Mouse (Mus musculus): ENCODE data around the gene Patj. TPM values are rescaled to one million over a fixed set of nuclear protein-coding genes. Genes with fewer than 3 reads are reported as not detected.

Patj gene
- polyA plus RNA-seq, 1 experiment from 2014 or later: 6.7 TPM

- Histone ChIP-seq H3K27ac (no peak overlapping the region), H3K4me2 (peak overlapping the region; percentile 59), H3K4me1 (replicated peaks) (peaks cover 20% of the 10 kb centered on the region), H3K9ac (peak overlapping the region; percentile 49; the same call in 1 of the 2 replicates), H3K27me3 (peaks cover 44% of the 10 kb centered on the region), H3K36me3 (no peaks in the 10 kb centered on the region), H3K9me3 (no peaks in the 10 kb centered on the region), H3K4me3 (peak overlapping the region; percentile 37)
- ATAC-seq (ENCODE audit: low FRiP score): no peak
- WGBS: 2% methylated on average over 21 of the region's 21 CpGs
Observed at GRCm38 (mm10) chr4:98727295-98727958, 331.8 kb downstream of the Patj start.

- Histone ChIP-seq H3K27ac (no peak overlapping the region), H3K9ac (no peak overlapping the region), H3K4me3 (peak overlapping the region; percentile 37; the same call in 1 of the 2 replicates), H3K36me3 (no peaks in the 10 kb centered on the region), H3K4me2 (peak overlapping the region; percentile 59), H3K4me1 (replicated peaks) (peaks cover 20% of the 10 kb centered on the region), H3K9me3 (no peaks in the 10 kb centered on the region), H3K27me3 (peaks cover 44% of the 10 kb centered on the region)
- WGBS: 1% methylated on average over 10 of the region's 10 CpGs
- no peak for ATAC-seq (ENCODE audit: low FRiP score)
Observed at GRCm38 (mm10) chr4:98727959-98728347, 332.4 kb downstream of the Patj start.

GRCm38 (mm10) chr4:98728716-98729115 is 333.1 kb downstream of the Patj start:
- peaks cover 20% of the 10 kb centered on the region for H3K4me1 ChIP-seq (replicated peaks)
- ATAC-seq (ENCODE audit: low FRiP score): no peak
- 56% methylated on average over 7 of the region's 7 CpGs for WGBS

GRCm38 (mm10) chr4:98733660-98734059 is 338.1 kb downstream of the Patj start:
- H3K4me1 ChIP-seq (replicated peaks): no peaks in the 10 kb centered on the region
- no peak overlapping the region for H3K4me3 ChIP-seq
- H3K9ac ChIP-seq: no peak overlapping the region
- no peak overlapping the region for H3K4me2 ChIP-seq
- no peaks in the 10 kb centered on the region for H3K36me3 ChIP-seq
- WGBS: 95% methylated on average over 16 of the region's 16 CpGs
- no peak for ATAC-seq (ENCODE audit: low FRiP score)
- H3K27me3 ChIP-seq: peaks cover 6% of the 10 kb centered on the region
- no peaks in the 10 kb centered on the region for H3K9me3 ChIP-seq
- H3K27ac ChIP-seq: no peak overlapping the region

More at GRCm38 (mm10) chr4:98728716-98729115, 333.1 kb downstream of the Patj start:
- Histone ChIP-seq H3K27ac (no peak overlapping the region), H3K4me2 (no peak overlapping the region), H3K36me3 (no peaks in the 10 kb centered on the region), H3K9ac (no peak overlapping the region), H3K9me3 (no peaks in the 10 kb centered on the region), H3K27me3 (peaks cover 44% of the 10 kb centered on the region), H3K4me3 (no peak overlapping the region)

GRCm38 (mm10) chr4:98739753-98740152 is 344.2 kb downstream of the Patj start:
- WGBS: 38% methylated on average over 2 of the region's 2 CpGs
- no peaks in the 10 kb centered on the region for H3K9me3 ChIP-seq
- H3K36me3 ChIP-seq: no peaks in the 10 kb centered on the region
- no peak; the same call in 1 of the 2 replicates for ATAC-seq (ENCODE audit: low FRiP score)
- H3K9ac ChIP-seq: no peak overlapping the region
- no peaks in the 10 kb centered on the region for H3K4me1 ChIP-seq (replicated peaks)
- no peak overlapping the region for H3K4me2 ChIP-seq
- no peak overlapping the region for H3K4me3 ChIP-seq
- no peaks in the 10 kb centered on the region for H3K27me3 ChIP-seq
- no peak overlapping the region for H3K27ac ChIP-seq

- WGBS: 70% methylated on average over 3 of the region's 3 CpGs
- Histone ChIP-seq H3K9ac (no peak overlapping the region), H3K27ac (no peak overlapping the region), H3K36me3 (no peaks in the 10 kb centered on the region), H3K4me3 (no peak overlapping the region), H3K27me3 (no peaks in the 10 kb centered on the region), H3K9me3 (no peaks in the 10 kb centered on the region), H3K4me1 (replicated peaks) (no peaks in the 10 kb centered on the region), H3K4me2 (no peak overlapping the region)
- ATAC-seq (ENCODE audit: low FRiP score): no peak
Observed at GRCm38 (mm10) chr4:98743209-98743905, 347.8 kb downstream of the Patj start.

GRCm38 (mm10) chr4:98743906-98744210 is 348.3 kb downstream of the Patj start:
- 29% methylated on average over 7 of the region's 7 CpGs for WGBS
- no peak overlapping the region for H3K9ac ChIP-seq
- H3K4me3 ChIP-seq: no peak overlapping the region
- no peaks in the 10 kb centered on the region for H3K9me3 ChIP-seq
- H3K27me3 ChIP-seq: no peaks in the 10 kb centered on the region
- ATAC-seq (ENCODE audit: low FRiP score): no peak
- H3K4me2 ChIP-seq: no peak overlapping the region
- H3K36me3 ChIP-seq: no peaks in the 10 kb centered on the region
- H3K4me1 ChIP-seq (replicated peaks): no peaks in the 10 kb centered on the region
- no peak overlapping the region for H3K27ac ChIP-seq

GRCm38 (mm10) chr4:98754456-98754855 is 358.9 kb downstream of the Patj start:
- Histone ChIP-seq H3K4me2 (no peak overlapping the region), H3K27ac (no peak overlapping the region), H3K27me3 (no peaks in the 10 kb centered on the region), H3K9ac (no peak overlapping the region), H3K4me3 (no peak overlapping the region), H3K36me3 (no peaks in the 10 kb centered on the region), H3K9me3 (no peaks in the 10 kb centered on the region), H3K4me1 (replicated peaks) (peaks cover 21% of the 10 kb centered on the region)
- ATAC-seq (ENCODE audit: low FRiP score): no peak
- 73% methylated on average over 4 of the region's 4 CpGs for WGBS

- no peak overlapping the region for H3K4me3 ChIP-seq
- H3K9ac ChIP-seq: peak overlapping the region; percentile 39; the same call in 1 of the 2 replicates
- no peaks in the 10 kb centered on the region for H3K27me3 ChIP-seq
- H3K4me2 ChIP-seq: no peak overlapping the region
- no peak overlapping the region for H3K27ac ChIP-seq
- H3K36me3 ChIP-seq: no peaks in the 10 kb centered on the region
- no peaks in the 10 kb centered on the region for H3K9me3 ChIP-seq
- ATAC-seq (ENCODE audit: low FRiP score): no peak
- 22% methylated on average over 11 of the region's 11 CpGs for WGBS
- peaks cover 22% of the 10 kb centered on the region for H3K4me1 ChIP-seq (replicated peaks)
Observed at GRCm38 (mm10) chr4:98756141-98756540, 360.6 kb downstream of the Patj start.

- no peaks in the 10 kb centered on the region for H3K36me3 ChIP-seq
- peak; percentile 67 for ATAC-seq (ENCODE audit: low FRiP score)
- H3K4me3 ChIP-seq: no peak overlapping the region
- 39% methylated on average over 4 of the region's 4 CpGs for WGBS
- no peaks in the 10 kb centered on the region for H3K27me3 ChIP-seq
- H3K27ac ChIP-seq: peak overlapping the region; percentile 66; the same call in 1 of the 2 replicates
- H3K4me2 ChIP-seq: no peak overlapping the region
- H3K4me1 ChIP-seq (replicated peaks): peaks cover 29% of the 10 kb centered on the region
- no peak overlapping the region for H3K9ac ChIP-seq
- H3K9me3 ChIP-seq: no peaks in the 10 kb centered on the region
Observed at GRCm38 (mm10) chr4:98758012-98758821, 362.6 kb downstream of the Patj start.

- Histone ChIP-seq H3K9ac (no peak overlapping the region), H3K4me2 (no peak overlapping the region), H3K36me3 (no peaks in the 10 kb centered on the region), H3K4me3 (no peak overlapping the region), H3K9me3 (no peaks in the 10 kb centered on the region), H3K27me3 (no peaks in the 10 kb centered on the region), H3K27ac (0 out of 2 replicates have a peak overlapping the region, but pooled peaks have one; percentile 66), H3K4me1 (replicated peaks) (peaks cover 29% of the 10 kb centered on the region)
- WGBS: 81% methylated on average over 3 of the region's 3 CpGs
- ATAC-seq (ENCODE audit: low FRiP score): no peak
Observed at GRCm38 (mm10) chr4:98758872-98759518, 363.4 kb downstream of the Patj start.

Data from hindbrain, embryonic 13.5 days (tissue).